Mouse (Mus musculus) forebrain, embryonic 14.5 days (tissue): Measurements from ENCODE around the gene Zpr1. TPM values are rescaled to one million over a fixed set of nuclear protein-coding genes. Genes with fewer than 3 reads are reported as not detected.
"Not testable (repeated sequence)": the region's sequence is repeated elsewhere in the genome, so short reads cannot be mapped to it uniquely, and the experiment has no call there.

Source experiments
- ATAC-seq: fragments of 200-750 bp; cut with Nextera tagmentation; 2 replicates; pipeline ENCODE4 v1.8.0; 2017; ENCODE audit warnings: mild to moderate bottlenecking, moderate library complexity
- DNase-seq: peaks from one replicate; pipeline ENCODE4 v3.0.0-alpha.2; 2015; ENCODE audit warnings: low spot score
- H3K27ac ChIP-seq: fragments of 300-500 bp; sonication (generic); 2 replicates; pipeline ENCODE4 v1.5.1; 2014; ENCODE audit warnings: low read depth, mild to moderate bottlenecking, control low read depth, low read length, moderate library complexity
- H3K27me3 ChIP-seq: fragments of 300-500 bp; sonication (generic); replicated peaks from 2 replicates; pipeline ENCODE4 v1.6.1; 2014; ENCODE audit warnings: low read length, control low read depth, mixed read lengths; ENCODE audit not compliant: control insufficient read depth, insufficient read depth
- H3K36me3 ChIP-seq: fragments of 300-500 bp; sonication (generic); 2 replicates; pipeline ENCODE4 v1.6.1; 2014; ENCODE audit warnings: low read length, control low read depth; ENCODE audit not compliant: control insufficient read depth, insufficient read depth
- H3K4me1 ChIP-seq: fragments of 300-500 bp; sonication (generic); 2 replicates; pipeline ENCODE4 v1.6.1; 2014; ENCODE audit warnings: antibody characterized with exemption, low read length, control low read depth; ENCODE audit not compliant: control insufficient read depth, insufficient read depth
- H3K4me2 ChIP-seq: fragments of 300-500 bp; sonication (generic); 2 replicates; pipeline ENCODE4 v1.6.1; 2014; ENCODE audit warnings: mild to moderate bottlenecking, control low read depth, low read length
- H3K4me3 ChIP-seq: fragments of 300-500 bp; sonication (generic); 2 replicates; pipeline ENCODE4 v1.5.1; 2014; ENCODE audit warnings: low read depth, low read length, control low read depth
- H3K9ac ChIP-seq: fragments of 300-500 bp; sonication (generic); 2 replicates; pipeline ENCODE4 v1.6.1; 2014; ENCODE audit warnings: mild to moderate bottlenecking, low read length, control low read depth, moderate library complexity
- H3K9me3 ChIP-seq: fragments of 300-500 bp; sonication (generic); replicated peaks from 2 replicates; pipeline ENCODE4 v1.6.1; 2016; ENCODE audit warnings: low read length, control low read depth, mixed read lengths; ENCODE audit not compliant: control insufficient read depth
- WGBS: fragments of 180-500 bp; shearing (Covaris S2); extraction: QIAGEN DNeasy Blood & Tissue Kit; methylation state at CpG from one replicate; pipeline ENCODE4 v1.1.7; 2014; 5-methylcytosine and 5-hydroxymethylcytosine counted together
- polyA plus RNA-seq: library from polyadenylated mRNA; unstranded; fragments of >200 nt; fragmentation: Nextera tagmentation; extraction: Ambion mirVana; gene quantifications from 2 replicates; pipeline ENCODE4 v1.2.1, GENCODE M21; 2014

Zpr1 gene
- polyA plus RNA-seq, 1 experiment from 2014 or later, result 68.8 TPM

DNA sequence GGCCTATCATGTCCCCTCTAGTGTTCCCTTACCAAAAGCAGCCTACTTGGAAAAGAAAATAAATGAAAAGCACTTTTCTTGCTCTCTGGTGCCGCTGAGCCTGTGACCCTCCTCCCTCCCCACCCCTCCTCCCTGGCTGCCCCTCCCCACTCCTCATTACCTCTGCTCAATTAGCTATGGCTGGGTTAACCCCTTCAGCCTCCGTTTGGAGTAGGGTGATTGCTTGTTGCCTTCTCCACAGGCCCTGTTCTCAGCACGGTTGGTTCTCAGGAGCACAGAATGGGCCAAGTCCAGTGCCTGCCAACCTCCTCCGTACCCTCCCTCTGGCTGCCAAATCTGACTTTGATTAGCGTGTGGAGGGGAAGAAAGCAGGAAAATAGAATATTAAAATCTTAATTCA is 43.5 kb downstream of the Zpr1 start:
- DNase-seq (peak; percentile 72), ATAC-seq (peak; percentile 57; the same call in 1 of the 2 replicates)
- WGBS, result 2% methylated on average over 5 of the region's 5 CpGs
- Histone ChIP-seq H3K4me2 (peak overlapping the region; percentile 22), H3K36me3 (no peaks in the 10 kb centered on the region), H3K9ac (no peak overlapping the region), H3K27me3 (no peaks in the 10 kb centered on the region), H3K4me3 (no peak overlapping the region), H3K9me3 (0 out of 2 replicates have a peak, but pooled peaks cover 2% of the 10 kb centered on the region), H3K4me1 (peaks cover 20% of the 10 kb centered on the region), H3K27ac (0 out of 2 replicates have a peak overlapping the region, but pooled peaks have one; percentile 16)

- no peak overlapping the region for H3K4me3 ChIP-seq
- 15% methylated on average over 8 of the region's 8 CpGs for WGBS
- ATAC-seq, result peak; percentile 47; the same call in 1 of the 2 replicates
- DNase-seq, result peak; percentile 60
- H3K27me3 ChIP-seq, result no peaks in the 10 kb centered on the region
- peaks cover 20% of the 10 kb centered on the region for H3K4me1 ChIP-seq
- peak overlapping the region; percentile 33; the same call in 1 of the 2 replicates for H3K27ac ChIP-seq
- H3K9ac ChIP-seq, result no peak overlapping the region
- H3K9me3 ChIP-seq, result 0 out of 2 replicates have a peak, but pooled peaks cover 2% of the 10 kb centered on the region
- 0 out of 2 replicates have a peak overlapping the region, but pooled peaks have one; percentile 1 for H3K4me2 ChIP-seq
- H3K36me3 ChIP-seq, result no peaks in the 10 kb centered on the region
Measured at GRCm38 (mm10) chr9:46316909-46317308, 44.0 kb downstream of the Zpr1 start.

DNA sequence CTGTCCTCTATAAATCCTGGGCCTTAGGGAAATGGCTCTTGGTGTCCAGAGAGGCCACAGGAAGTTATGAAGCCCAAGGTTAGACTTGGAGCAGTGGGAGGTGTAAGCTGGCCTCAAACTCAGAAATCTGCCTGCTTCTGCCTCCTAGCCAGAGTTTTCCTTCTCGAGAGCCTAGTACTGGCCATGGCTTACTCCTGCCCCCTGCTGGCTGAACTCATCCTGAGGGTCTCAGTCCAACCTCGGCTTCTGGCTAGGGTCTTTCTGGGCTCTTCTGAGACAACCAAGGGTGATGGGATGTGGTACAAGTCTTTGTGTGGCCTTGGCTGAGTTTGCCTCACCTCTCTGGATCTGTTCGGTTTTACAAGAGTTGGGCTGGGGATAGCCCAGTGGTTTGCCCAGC is 45.1 kb downstream of the Zpr1 start:
- Histone ChIP-seq H3K9ac (no peak overlapping the region), H3K36me3 (no peaks in the 10 kb centered on the region), H3K27me3 (no peaks in the 10 kb centered on the region), H3K9me3 (0 out of 2 replicates have a peak, but pooled peaks cover 2% of the 10 kb centered on the region), H3K27ac (no peak overlapping the region), H3K4me3 (no peak overlapping the region), H3K4me1 (peaks cover 20% of the 10 kb centered on the region), H3K4me2 (no peak overlapping the region)
- no peak for ATAC-seq
- WGBS, result 92% methylated on average over 3 of the region's 3 CpGs
- no peak for DNase-seq

GRCm38 (mm10) chr9:46319886-46320285 is 47.0 kb downstream of the Zpr1 start, which contains the start of gene 4931429L15Rik:
TSS of gene 4931429L15Rik (minus strand) at chr9:46319986.
- not testable (repeated sequence) for DNase-seq, H3K4me3 ChIP-seq, ATAC-seq, H3K27me3 ChIP-seq, H3K9me3 ChIP-seq, H3K9ac ChIP-seq, H3K4me2 ChIP-seq, H3K27ac ChIP-seq, H3K36me3 ChIP-seq
- peaks cover 20% of the 10 kb centered on the region for H3K4me1 ChIP-seq
- WGBS, result 87% methylated on average over 6 of the region's 6 CpGs

DNA sequence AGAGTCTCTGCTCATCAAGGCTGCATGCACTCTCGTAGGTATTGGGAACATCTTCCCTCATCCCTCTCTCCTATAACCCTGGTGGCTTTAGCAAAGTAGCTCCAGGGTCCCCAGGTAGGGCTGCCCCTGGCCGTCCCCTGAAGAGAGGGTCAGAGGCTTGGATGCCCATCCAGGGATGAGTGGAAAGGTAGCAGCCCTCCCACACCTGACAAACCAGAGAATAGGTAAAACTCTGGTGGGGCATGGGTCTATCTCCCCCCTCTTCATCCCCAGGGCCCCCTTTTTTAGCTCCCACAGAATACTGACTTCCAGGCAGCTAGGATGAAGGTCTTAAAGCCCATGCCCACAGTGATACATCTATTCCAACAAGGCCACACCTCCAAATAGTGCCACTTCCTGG is 47.6 kb downstream of the Zpr1 start:
- Histone ChIP-seq H3K27ac (no peak overlapping the region), H3K4me1 (peaks cover 17% of the 10 kb centered on the region), H3K4me2 (no peak overlapping the region), H3K27me3 (no peaks in the 10 kb centered on the region), H3K9me3 (0 out of 2 replicates have a peak, but pooled peaks cover 2% of the 10 kb centered on the region), H3K4me3 (no peak overlapping the region), H3K9ac (no peak overlapping the region), H3K36me3 (no peaks in the 10 kb centered on the region)
- DNase-seq, result no peak
- WGBS, result 90% methylated on average over 2 of the region's 2 CpGs
- ATAC-seq, result no peak

DNA sequence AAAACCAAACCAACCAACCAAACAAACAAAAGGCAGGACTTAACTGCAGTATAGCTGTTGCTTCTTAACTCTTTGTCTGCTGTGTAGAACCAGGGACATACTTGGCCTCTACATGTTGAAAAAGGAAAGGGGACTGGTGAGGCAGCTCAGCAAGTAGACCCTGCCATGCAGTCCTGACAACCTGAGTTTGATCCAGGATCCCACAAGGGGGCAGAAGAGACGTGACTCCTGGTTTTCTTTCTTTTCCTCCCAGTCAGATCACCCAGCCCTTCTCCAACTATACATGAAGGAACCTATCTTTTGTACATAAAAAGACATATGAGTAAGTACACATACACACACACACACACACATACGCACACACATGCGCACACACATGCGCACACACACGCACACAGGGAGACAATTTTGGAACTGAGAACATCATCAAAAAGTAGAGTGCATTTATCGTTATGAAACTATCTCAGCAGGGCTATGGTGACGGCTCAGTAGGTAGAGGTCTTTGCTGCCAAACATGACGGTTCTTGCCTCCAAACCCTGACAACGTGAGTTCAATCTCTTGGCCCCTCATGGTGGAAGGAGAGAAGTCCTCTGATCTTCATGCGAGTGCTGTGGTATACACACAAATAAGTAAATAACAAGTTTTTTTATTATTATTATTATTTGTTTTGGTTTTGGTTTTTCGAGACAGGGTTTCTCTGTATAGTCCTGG is 54.0 kb downstream of the Zpr1 start:
- WGBS, result 90% methylated on average over 11 of the region's 11 CpGs

GRCm38 (mm10) chr9:46327706-46328571 is 55.1 kb downstream of the Zpr1 start:
- ATAC-seq (peak; percentile 30), DNase-seq (peak; percentile 62)
- 38% methylated on average over 25 of the region's 25 CpGs for WGBS
- Histone ChIP-seq H3K36me3 (no peaks in the 10 kb centered on the region), H3K4me1 (peaks cover 14% of the 10 kb centered on the region; the same call in 1 of the 2 replicates), H3K9ac (peak overlapping the region; percentile 60), H3K9me3 (no peaks in the 10 kb centered on the region), H3K4me3 (no peak overlapping the region), H3K27me3 (no peaks in the 10 kb centered on the region), H3K4me2 (peak overlapping the region; percentile 50), H3K27ac (peak overlapping the region; percentile 83)

More for the DNA sequence above, 54.0 kb downstream of the Zpr1 start:
- ATAC-seq, result no peak
- H3K4me2 ChIP-seq, result no peak overlapping the region
- H3K4me1 ChIP-seq, result peaks cover 14% of the 10 kb centered on the region; the same call in 1 of the 2 replicates
- no peak for DNase-seq
- H3K9me3 ChIP-seq, result no peaks in the 10 kb centered on the region
- no peak overlapping the region for H3K4me3 ChIP-seq
- no peak overlapping the region for H3K9ac ChIP-seq
- no peaks in the 10 kb centered on the region for H3K27me3 ChIP-seq
- no peak overlapping the region for H3K27ac ChIP-seq
- H3K36me3 ChIP-seq, result no peaks in the 10 kb centered on the region

GRCm38 (mm10) chr9:46328572-46329249 is 55.8 kb downstream of the Zpr1 start:
- Histone ChIP-seq H3K27ac (peak overlapping the region; percentile 83), H3K27me3 (no peaks in the 10 kb centered on the region), H3K4me3 (peak overlapping the region; percentile 11), H3K9me3 (no peaks in the 10 kb centered on the region), H3K4me2 (peak overlapping the region; percentile 50), H3K4me1 (peaks cover 14% of the 10 kb centered on the region; the same call in 1 of the 2 replicates), H3K36me3 (no peaks in the 10 kb centered on the region), H3K9ac (peak overlapping the region; percentile 60)
- ATAC-seq (peak; percentile 89), DNase-seq (peak; percentile 90)
- WGBS, result 1% methylated on average over 30 of the region's 30 CpGs
